Mouse (Mus musculus): Measurements from ENCODE around the gene Shc1.

- TF ChIP-seq TAL1 (conservative IDR thresholded peaks at IDR 0.05; ENCODE audit: low read depth, low read length) (no peak), CTCF (IDR thresholded peaks at IDR 0.05; ENCODE audit: low read depth, low read length) (no peak), POLR2AphosphoS5 (IDR thresholded peaks at IDR 0.05; ENCODE audit: insufficient replicate concordance, low read depth, low read length) (no peak)
Measured at GRCm38 (mm10) chr3:89473838-89474237, 55.6 kb downstream of the Shc1 start.
